Mouse (Mus musculus) heart, embryonic 14.5 days (tissue): ENCODE measurements around the gene Grk3. TPM values are rescaled to one million over a fixed set of nuclear protein-coding genes. Genes with fewer than 3 reads are reported as not detected.

ENCODE experiments used
- ATAC-seq: fragments of 200-750 bp; cut with Nextera tagmentation; 2 replicates; pipeline ENCODE4 v1.8.0; 2017; ENCODE audit warnings: low read depth, moderate TSS enrichment; ENCODE audit not compliant: insufficient number of reproducible peaks, insufficient read depth, low FRiP score
- H3K27ac ChIP-seq, 2 experiments: fragments of 200-500 bp in 1 of 2; fragments of 300-500 bp in 1 of 2; sonication (generic) in 1 of 2; replicated peaks in 1 of 2; 2 replicates each; pipeline ENCODE4 v1.5.1; 2012 to 2014; ENCODE audit warnings: low read depth in 2 of 2, low read length in 2 of 2, control low read depth in 1 of 2, mild to moderate bottlenecking in 1 of 2, mixed read lengths in 1 of 2; ENCODE audit not compliant: control insufficient read depth in 1 of 2, insufficient read depth in 1 of 2
- H3K27me3 ChIP-seq: fragments of 300-500 bp; sonication (generic); 2 replicates; pipeline ENCODE4 v1.6.1; 2014; ENCODE audit warnings: mild to moderate bottlenecking, low read length, control low read depth; ENCODE audit not compliant: control insufficient read depth, insufficient read depth
- H3K36me3 ChIP-seq: fragments of 300-500 bp; sonication (generic); 2 replicates; pipeline ENCODE4 v1.6.1; 2014; ENCODE audit warnings: mild to moderate bottlenecking, control low read depth, low read length, mixed read lengths; ENCODE audit not compliant: control insufficient read depth, insufficient read depth
- H3K4me1 ChIP-seq, 2 experiments: fragments of 200-500 bp in 1 of 2; fragments of 300-500 bp in 1 of 2; sonication (generic) in 1 of 2; 2 replicates each; pipeline ENCODE4 v1.6.1; 2012 to 2014; ENCODE audit warnings: low read length in 2 of 2, control low read depth in 1 of 2, mixed read lengths in 1 of 2; ENCODE audit not compliant: control insufficient read depth in 2 of 2, insufficient read depth in 2 of 2
- H3K4me2 ChIP-seq: fragments of 300-500 bp; sonication (generic); 2 replicates; pipeline ENCODE4 v1.6.1; 2014; ENCODE audit warnings: mild to moderate bottlenecking, low read length
- H3K4me3 ChIP-seq, 2 experiments: fragments of 200-500 bp in 1 of 2; fragments of 300-500 bp in 1 of 2; sonication (generic) in 1 of 2; 2 replicates each; pipeline ENCODE4 v1.5.1; 2012 to 2014; ENCODE audit warnings: low read length in 2 of 2, mild to moderate bottlenecking in 2 of 2, control low read depth in 1 of 2, low read depth in 1 of 2, moderate library complexity in 1 of 2; ENCODE audit not compliant: control insufficient read depth in 1 of 2, insufficient read depth in 1 of 2
- H3K9ac ChIP-seq: fragments of 300-500 bp; sonication (generic); 2 replicates; pipeline ENCODE4 v1.6.1; 2014; ENCODE audit warnings: mild to moderate bottlenecking, low read length
- H3K9me3 ChIP-seq: fragments of 300-500 bp; sonication (generic); 2 replicates; pipeline ENCODE4 v1.6.1; 2016; ENCODE audit warnings: low read length, control low read depth; ENCODE audit not compliant: control insufficient read depth
- WGBS: fragments of 180-500 bp; shearing (Covaris S2); extraction: QIAGEN DNeasy Blood & Tissue Kit; methylation state at CpG from one replicate; pipeline ENCODE4 v1.1.7; 2014; 5-methylcytosine and 5-hydroxymethylcytosine counted together
- polyA plus RNA-seq: library from polyadenylated mRNA; unstranded; fragments of >200 nt; fragmentation: Nextera tagmentation; extraction: Ambion mirVana; gene quantifications from 2 replicates; pipeline ENCODE4 v1.2.1, GENCODE M21; 2014

Gene Grk3
- polyA plus RNA-seq, 1 experiment from 2014 or later, result 13.3 TPM

GRCm38 (mm10) chr5:112979710-112980109 lies 35.9 kb downstream of the Grk3 start:
- 91% methylated on average over 7 of the region's 7 CpGs for WGBS
- H3K27ac ChIP-seq, result no peak overlapping the region
- H3K4me3 ChIP-seq, result no peak overlapping the region
- no peak overlapping the region for H3K9ac ChIP-seq
- H3K27me3 ChIP-seq, result no peaks in the 10 kb centered on the region
- no peak overlapping the region for H3K4me2 ChIP-seq
- no peaks in the 10 kb centered on the region for H3K36me3 ChIP-seq
- peaks cover 7 to 13% of the 10 kb centered on the region in 2 experiments; a peak in 3 of 4 replicates for H3K4me1 ChIP-seq
- ATAC-seq, result no peak
- no peaks in the 10 kb centered on the region for H3K9me3 ChIP-seq

- 92% methylated on average over 9 of the region's 9 CpGs for WGBS
- Histone ChIP-seq H3K4me3 (no peak overlapping the region), H3K9ac (no peak overlapping the region), H3K4me1 (peaks cover 7 to 13% of the 10 kb centered on the region in 2 experiments; a peak in 3 of 4 replicates), H3K27ac (no peak overlapping the region), H3K36me3 (no peaks in the 10 kb centered on the region), H3K9me3 (no peaks in the 10 kb centered on the region), H3K27me3 (no peaks in the 10 kb centered on the region), H3K4me2 (no peak overlapping the region)
- no peak for ATAC-seq
Measured at GRCm38 (mm10) chr5:112979195-112979594, 36.4 kb downstream of the Grk3 start.

GRCm38 (mm10) chr5:112977089-112977488 lies 38.5 kb downstream of the Grk3 start:
- Histone ChIP-seq H3K27ac (peak overlapping the region; percentile 48 to 79), H3K9ac (no peak overlapping the region), H3K36me3 (no peaks in the 10 kb centered on the region), H3K4me3 (no peak overlapping the region), H3K27me3 (no peaks in the 10 kb centered on the region), H3K4me2 (no peak overlapping the region), H3K4me1 (peaks cover 13 to 16% of the 10 kb centered on the region in 2 experiments; a peak in 3 of 4 replicates), H3K9me3 (no peaks in the 10 kb centered on the region)
- ATAC-seq, result peak; percentile 68
- WGBS, result 14% methylated on average over 5 of the region's 5 CpGs

- H3K36me3 ChIP-seq, result no peaks in the 10 kb centered on the region
- WGBS, result 60% methylated on average over 7 of the region's 7 CpGs
- H3K27me3 ChIP-seq, result no peaks in the 10 kb centered on the region
- no peak overlapping the region for H3K9ac ChIP-seq
- H3K9me3 ChIP-seq, result no peaks in the 10 kb centered on the region
- no peak overlapping the region for H3K4me2 ChIP-seq
- ATAC-seq, result no peak
- H3K4me3 ChIP-seq, result no peak overlapping the region
- peaks cover 13 to 18% of the 10 kb centered on the region in 2 experiments; a peak in 3 of 4 replicates for H3K4me1 ChIP-seq
- H3K27ac ChIP-seq, result no peak overlapping the region
Measured at GRCm38 (mm10) chr5:112973596-112973995, 42.0 kb downstream of the Grk3 start.

GRCm38 (mm10) chr5:112972297-112972696 lies 43.3 kb downstream of the Grk3 start:
- WGBS, result 81% methylated on average over 12 of the region's 12 CpGs
- Histone ChIP-seq H3K27me3 (no peaks in the 10 kb centered on the region), H3K4me2 (no peak overlapping the region)

GRCm38 (mm10) chr5:112963495-112963894 lies 52.1 kb downstream of the Grk3 start:
- Histone ChIP-seq H3K27me3 (no peaks in the 10 kb centered on the region), H3K4me2 (no peak overlapping the region), H3K27ac (no peak overlapping the region), H3K9ac (no peak overlapping the region), H3K36me3 (0 out of 2 replicates have a peak, but pooled peaks cover 5% of the 10 kb centered on the region), H3K9me3 (no peaks in the 10 kb centered on the region), H3K4me1 (peaks cover 0 to 33% of the 10 kb centered on the region in 2 experiments; a peak in 3 of 4 replicates), H3K4me3 (no peak overlapping the region)
- no peak for ATAC-seq
- 61% methylated on average over 4 of the region's 4 CpGs for WGBS

More at GRCm38 (mm10) chr5:112972297-112972696, 43.3 kb downstream of the Grk3 start:
- H3K4me1 ChIP-seq, result peaks cover 13% of the 10 kb centered on the region in 2 experiments; a peak in 3 of 4 replicates
- no peaks in the 10 kb centered on the region for H3K36me3 ChIP-seq
- H3K4me3 ChIP-seq, result no peak overlapping the region
- no peak overlapping the region for H3K9ac ChIP-seq
- no peak overlapping the region for H3K27ac ChIP-seq
- no peak for ATAC-seq
- H3K9me3 ChIP-seq, result no peaks in the 10 kb centered on the region

GRCm38 (mm10) chr5:112962166-112962565 lies 53.4 kb downstream of the Grk3 start:
- WGBS, result 83% methylated on average over 6 of the region's 6 CpGs
- Histone ChIP-seq H3K27ac (no peak overlapping the region), H3K9me3 (no peaks in the 10 kb centered on the region)

GRCm38 (mm10) chr5:112960911-112961310 lies 54.7 kb downstream of the Grk3 start:
- no peak for ATAC-seq

More at GRCm38 (mm10) chr5:112962166-112962565, 53.4 kb downstream of the Grk3 start:
- Histone ChIP-seq H3K9ac (no peak overlapping the region), H3K4me3 (no peak overlapping the region), H3K27me3 (no peaks in the 10 kb centered on the region), H3K4me2 (no peak overlapping the region), H3K36me3 (0 out of 2 replicates have a peak, but pooled peaks cover 5% of the 10 kb centered on the region), H3K4me1 (peaks cover 3 to 35% of the 10 kb centered on the region in 2 experiments)
- no peak for ATAC-seq

More at GRCm38 (mm10) chr5:112960911-112961310, 54.7 kb downstream of the Grk3 start:
- H3K4me2 ChIP-seq, result no peak overlapping the region
- H3K4me3 ChIP-seq, result no peak overlapping the region
- H3K9me3 ChIP-seq, result no peaks in the 10 kb centered on the region
- H3K36me3 ChIP-seq, result 0 out of 2 replicates have a peak, but pooled peaks cover 5% of the 10 kb centered on the region
- H3K27me3 ChIP-seq, result no peaks in the 10 kb centered on the region
- no peak overlapping the region for H3K9ac ChIP-seq
- H3K4me1 ChIP-seq, result peaks cover 6 to 39% of the 10 kb centered on the region in 2 experiments
- WGBS, result 16% methylated on average over 3 of the region's 3 CpGs
- 0 out of 4 replicates have a peak overlapping the region, but pooled peaks of 1 of the 2 experiments have one; percentile 4 for H3K27ac ChIP-seq
